ENCODE assay signal across 10 mouse cellular contexts in the genomic region with DNA sequence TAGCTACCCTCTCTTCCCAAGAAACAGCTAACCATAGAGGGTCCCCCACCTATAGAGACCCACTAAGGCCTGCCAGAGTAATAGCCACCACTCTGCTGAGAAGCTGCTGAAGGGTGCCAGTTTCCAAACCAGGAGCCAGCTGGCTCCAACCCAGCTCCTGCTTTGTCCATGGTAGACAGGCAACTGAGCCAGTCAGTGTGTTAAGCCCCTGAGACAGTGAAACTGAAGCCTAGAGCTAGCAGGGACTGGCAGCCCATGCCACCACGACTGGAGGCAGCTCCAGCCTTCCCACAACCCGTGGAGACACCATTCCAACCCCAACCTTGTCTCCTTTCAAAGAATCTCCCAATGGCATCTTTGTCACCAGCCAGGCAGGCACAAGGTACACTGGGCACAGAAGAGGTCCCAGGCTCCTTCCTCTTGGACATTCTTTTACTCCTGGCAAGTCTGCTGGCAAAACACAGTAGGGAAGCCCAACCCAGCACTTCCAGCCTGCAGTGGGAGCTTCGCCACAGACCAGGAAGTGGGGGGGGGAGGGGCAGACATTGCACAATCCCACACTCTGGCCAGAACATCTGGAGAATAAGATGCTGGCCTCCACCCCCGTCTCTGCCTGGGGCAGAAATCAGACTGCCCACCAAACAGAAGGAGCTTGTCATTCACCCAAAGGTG. TPM values are rescaled to one million over a fixed set of nuclear protein-coding genes. Genes with fewer than 3 reads are reported as not detected.
DNase-seq lines count a peak whose midpoint lies in the region; ATAC-seq and TF ChIP-seq lines count a peak whose summit lies in the region.
"Had no signal": no experiment of that assay in that cellular context is flagged by ENCODE, and none has a peak within 500 bp of the region (broad histone marks: within the 10 kb centered on the region; RNA-seq: fewer than 3 reads in every experiment).

No protein-coding gene starts in this region.

- no peak overlapping the region for H3K9ac ChIP-seq in lung, embryonic 15.5 days
- H3K9ac ChIP-seq: liver, embryonic 14.5 days had no signal

- peak overlapping the region; percentile 82 for H3K4me2 ChIP-seq in lung, embryonic 15.5 days

- no peaks in the 10 kb centered on the region for H3K9me3 ChIP-seq in lung, embryonic 15.5 days

- 10% methylated on average over 4 of the region's 4 CpGs for WGBS in kidney, adult 2 months
- 17% methylated on average over 4 of the region's 4 CpGs for WGBS in lung, embryonic 15.5 days
- WGBS in small intestine, adult 2 months: 2% methylated on average over 4 of the region's 4 CpGs

- no peaks in the 10 kb centered on the region for H3K27me3 ChIP-seq in kidney, adult 2 months (replicated peaks; ENCODE audit: control insufficient read depth, insufficient read depth, low read length)
- no peaks in the 10 kb centered on the region for H3K27me3 ChIP-seq in lung, embryonic 15.5 days
- no peaks in the 10 kb centered on the region for H3K27me3 ChIP-seq in small intestine, adult 2 months (ENCODE audit: control insufficient read depth, insufficient read depth, low read length)
- H3K27me3 ChIP-seq: Patski had no signal

- H3K36me3 ChIP-seq in kidney, adult 2 months (ENCODE audit: control insufficient read depth, insufficient read depth, low read length): no peaks in the 10 kb centered on the region
- 0 out of 2 replicates have a peak, but pooled peaks cover 5% of the 10 kb centered on the region for H3K36me3 ChIP-seq in lung, embryonic 15.5 days
- no peaks in the 10 kb centered on the region for H3K36me3 ChIP-seq in small intestine, adult 2 months (ENCODE audit: control insufficient read depth, insufficient read depth, low read length)

- intact Hi-C loops in left cerebral cortex, postnatal 4 days (cut with DNase I): no loop called here

- TF ChIP-seq POLR2A in kidney, adult 2 months (IDR thresholded peaks at IDR 0.05; ENCODE audit: low read depth, low read length): no peak
- no peak for TF ChIP-seq POLR2A in small intestine, adult 2 months (IDR thresholded peaks at IDR 0.05; ENCODE audit: low read depth, low read length)

- ATAC-seq in lung, embryonic 15.5 days (ENCODE audit: borderline replicate concordance, extremely low read depth, low FRiP score, low TSS enrichment): peak; percentile 58
- ATAC-seq: Patski had no signal

- peaks cover 37% of the 10 kb centered on the region for H3K4me1 ChIP-seq in kidney, adult 2 months (ENCODE audit: control insufficient read depth, insufficient read depth, low read length)
- H3K4me1 ChIP-seq in lung, embryonic 15.5 days: peaks cover 71% of the 10 kb centered on the region
- H3K4me1 ChIP-seq in small intestine, adult 2 months (ENCODE audit: control insufficient read depth, insufficient read depth, insufficient read length, low read length): peaks cover 31% of the 10 kb centered on the region

- TF ChIP-seq CTCF in kidney, adult 2 months (conservative IDR thresholded peaks at IDR 0.05; ENCODE audit: insufficient read depth, insufficient read length, low read depth, low read length): no peak
- no peak for TF ChIP-seq CTCF in small intestine, adult 2 months (IDR thresholded peaks at IDR 0.05; ENCODE audit: extremely low read depth, insufficient read length, insufficient replicate concordance, low read depth, low read length)

- no peak overlapping the region for H3K4me3 ChIP-seq in kidney, adult 2 months (ENCODE audit: insufficient read depth, low read depth, low read length)
- no peak overlapping the region for H3K4me3 ChIP-seq in lung, embryonic 15.5 days
- H3K4me3 ChIP-seq in small intestine, adult 2 months (ENCODE audit: low read depth, low read length): no peak overlapping the region

- peak; percentile 80 for DNase-seq in left cerebral cortex, postnatal 4 days
- no peak for DNase-seq in left cerebral cortex, adult 8-10 months (ENCODE audit: low spot score in 2 of 2)
- peak; percentile 63 for DNase-seq in embryo, embryonic 11 days
- DNase-seq in heart, adult 9 months (ENCODE audit: low spot score in 2 of 2): peak; percentile 93
- peak; percentile 92 for DNase-seq in kidney, adult 2 months
- DNase-seq in thymus, postnatal 25 days: no peak

- peak overlapping the region; percentile 63 for H3K27ac ChIP-seq in kidney, adult 2 months (ENCODE audit: insufficient read depth, low read depth, low read length)
- H3K27ac ChIP-seq in lung, embryonic 15.5 days: peak overlapping the region; percentile 97
- H3K27ac ChIP-seq in small intestine, adult 2 months (ENCODE audit: insufficient read depth, low read depth, low read length): peak overlapping the region; percentile 71
- H3K27ac ChIP-seq: liver, embryonic 14.5 days had no signal

RNA-seq across cellular contexts. Expression of a gene that starts 1.7 kb away (rescaled TPM):
- total RNA-seq in left cerebral cortex, postnatal 4 days (2021): 10 to 100 TPM; 21.5 to 22.5 TPM
- 10 to 100 TPM; 19.3 to 22.4 (median 20.9) TPM for total RNA-seq in left cerebral cortex, adult 8-10 months (2022)
- polyA plus RNA-seq in kidney, adult 2 months (2012; rRNA removed): 12.5 and 13.4 TPM in 2 replicates
- polyA plus RNA-seq in lung, embryonic 15.5 days (2015; fragmentation: Nextera tagmentation; extraction: Ambion mirVana): 37.7 and 37.8 TPM in 2 replicates
- polyA plus RNA-seq in small intestine, adult 2 months (2012; rRNA removed): 4.9 and 7.5 TPM in 2 replicates

RNA-seq across cellular contexts. Expression of a gene that starts 2.5 kb away (rescaled TPM):
- total RNA-seq in left cerebral cortex, postnatal 4 days (2021): 10 to 100 TPM; 17.9 to 19.8 TPM
- 10 to 100 TPM in 2 of 4 experiments, 1 to 10 TPM in 2; 8.4 to 14.2 (median 10.1) TPM for total RNA-seq in left cerebral cortex, adult 8-10 months (2022)
- 81.7 and 110 TPM in 2 replicates for polyA plus RNA-seq in kidney, adult 2 months (2012; rRNA removed)
- polyA plus RNA-seq in lung, embryonic 15.5 days (2015; fragmentation: Nextera tagmentation; extraction: Ambion mirVana): 62.5 and 67.4 TPM in 2 replicates
- 56.7 and 64.4 TPM in 2 replicates for polyA plus RNA-seq in small intestine, adult 2 months (2012; rRNA removed)

RNA-seq across cellular contexts. Expression of a gene that starts 19.4 kb away (rescaled TPM):
- total RNA-seq in left cerebral cortex, postnatal 4 days (2021): 10 to 100 TPM; 20.3 to 21.6 TPM
- 10 to 100 TPM; 20.8 to 22.5 (median 22.0) TPM for total RNA-seq in left cerebral cortex, adult 8-10 months (2022)
- 16.1 and 19.5 TPM in 2 replicates for polyA plus RNA-seq in kidney, adult 2 months (2012; rRNA removed)
- 50.8 and 56.7 TPM in 2 replicates for polyA plus RNA-seq in lung, embryonic 15.5 days (2015; fragmentation: Nextera tagmentation; extraction: Ambion mirVana)
- 11.5 and 22.5 TPM in 2 replicates for polyA plus RNA-seq in small intestine, adult 2 months (2012; rRNA removed)

RNA-seq across cellular contexts. Expression of a gene that starts 24.5 kb away (rescaled TPM):
- total RNA-seq in left cerebral cortex, postnatal 4 days (2021): not detected
- not detected for total RNA-seq in left cerebral cortex, adult 8-10 months (2022)
- polyA plus RNA-seq in kidney, adult 2 months (2012; rRNA removed): 0.05 and 0.58 TPM in 2 replicates
- 0.10 and 0.45 TPM in 2 replicates for polyA plus RNA-seq in lung, embryonic 15.5 days (2015; fragmentation: Nextera tagmentation; extraction: Ambion mirVana)
- polyA plus RNA-seq in small intestine, adult 2 months (2012; rRNA removed): 0.85 and 1.4 TPM in 2 replicates
- polyA plus RNA-seq: Patski had no signal

RNA-seq across cellular contexts. Expression of a gene that starts 42.9 kb away (rescaled TPM):
- 10 to 100 TPM; 51.0 to 57.6 TPM for total RNA-seq in left cerebral cortex, postnatal 4 days (2021)
- 10 to 100 TPM; 55.3 to 63.7 (median 60.5) TPM for total RNA-seq in left cerebral cortex, adult 8-10 months (2022)
- 71.9 and 95.7 TPM in 2 replicates for polyA plus RNA-seq in kidney, adult 2 months (2012; rRNA removed)
- polyA plus RNA-seq in lung, embryonic 15.5 days (2015; fragmentation: Nextera tagmentation; extraction: Ambion mirVana): 41.6 and 46.9 TPM in 2 replicates
- 25.1 and 35.7 TPM in 2 replicates for polyA plus RNA-seq in small intestine, adult 2 months (2012; rRNA removed)

Comparison
In these comparisons a context has a peak if more than half of its experiments do, and no peak if none do; other contexts are left out.
1. DNase-seq: peak in left cerebral cortex, postnatal 4 days (single experiment), embryo, embryonic 11 days (single experiment), heart, adult 9 months (2 of 2) and kidney, adult 2 months (single experiment); none in left cerebral cortex, adult 8-10 months (0 of 2) and thymus, postnatal 25 days (single experiment).
2. Peak in every context shown above with its lines, with median percentiles within 50 percentile points of each other: H3K27ac ChIP-seq.